Mouse (Mus musculus) lung, adult 2 months (tissue): Measurements from ENCODE around the gene Cutc.

Source experiments
- CTCF ChIP-seq: fragments of 200-500 bp; IDR thresholded peaks from 2 replicates; pipeline ENCODE4 v1.5.1; 2011; ENCODE audit warnings: mild to moderate bottlenecking, low read length, control low read depth; ENCODE audit not compliant: insufficient read depth
- POLR2A ChIP-seq: fragments of 200-500 bp; IDR thresholded peaks from 2 replicates; pipeline ENCODE4 v1.6.1; 2011; ENCODE audit warnings: low read depth, mild to moderate bottlenecking, control low read depth, low read length, borderline replicate concordance; ENCODE audit errors: extremely low read depth

DNA sequence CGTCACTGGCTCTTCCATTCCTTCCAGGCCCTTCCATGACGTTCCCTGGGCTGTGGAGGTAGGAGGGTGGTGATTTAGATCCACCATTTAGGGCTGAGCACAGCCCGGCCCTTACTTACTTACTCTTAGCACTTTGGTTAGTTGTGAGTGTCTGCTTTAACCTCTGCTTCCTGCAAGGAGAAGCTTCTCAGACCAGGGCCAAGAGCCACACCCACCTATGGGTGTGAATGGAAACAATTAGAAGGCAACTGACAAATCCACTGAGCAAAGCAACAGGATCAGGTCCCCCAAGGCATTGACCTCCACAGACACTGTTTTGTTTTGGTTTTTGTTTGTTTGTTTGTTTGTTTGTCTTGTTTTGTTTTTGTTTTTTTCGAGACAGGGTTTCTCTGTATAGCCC lies 56.5 kb downstream of the Cutc start:
- TF ChIP-seq CTCF (no peak), POLR2A (no peak)
